Mouse (Mus musculus) stomach, postnatal 0 days (tissue): ENCODE results near the gene Itpk1.

Experiments
- CTCF ChIP-seq: IDR thresholded peaks from 2 replicates; pipeline ENCODE4 v1.5.1; 2016; ENCODE audit warnings: antibody characterized with exemption, low read depth, mild to moderate bottlenecking, moderate library complexity
- EP300 ChIP-seq: optimal IDR thresholded peaks from 2 replicates; pipeline ENCODE3; 2016; ENCODE audit warnings: antibody characterized with exemption

- no peak for TF ChIP-seq CTCF
- TF ChIP-seq EP300, result no peak
Measured at GRCm38 (mm10) chr12:102643316-102643715, 61.4 kb downstream of the Itpk1 start.
